Mouse (Mus musculus): ENCODE measurements around the gene Skp2.

DNA sequence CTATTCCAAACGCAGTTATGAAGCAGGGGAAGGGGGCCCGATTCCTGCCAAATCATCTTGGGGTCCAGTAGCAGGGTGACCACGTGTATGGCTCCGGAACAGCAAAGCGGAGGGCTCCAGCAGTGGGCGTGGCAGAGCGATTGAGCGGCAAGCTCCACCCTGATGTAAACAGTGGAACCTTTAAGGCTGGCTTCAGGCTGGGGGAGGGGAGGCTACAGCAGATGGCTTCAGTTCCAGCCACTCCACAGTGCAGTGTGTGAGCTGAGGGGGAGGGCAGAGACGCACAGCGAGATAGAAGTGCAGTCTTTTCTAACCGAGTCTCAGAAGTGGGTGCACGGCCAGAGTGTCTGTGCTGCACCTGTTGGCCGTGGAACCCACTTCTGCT lies 60.9 kb downstream of the Skp2 start:
- no peak for TF ChIP-seq CTCF (IDR thresholded peaks at IDR 0.05)
- no peak for TF ChIP-seq EP300 (IDR thresholded peaks at IDR 0.05; ENCODE audit: insufficient read depth, low read depth, low read length)
